Mouse (Mus musculus): ENCODE measurements around the gene Mtmr12.

- TF ChIP-seq HCFC1 (IDR thresholded peaks at IDR 0.05; ENCODE audit: borderline replicate concordance, insufficient read depth, low read length): no peak
- TF ChIP-seq ZC3H11A (IDR thresholded peaks at IDR 0.05; ENCODE audit: borderline replicate concordance, low read depth, low read length): no peak
- no peak for TF ChIP-seq MAFK (IDR thresholded peaks at IDR 0.05; ENCODE audit: insufficient read depth, low read depth, low read length)
Measured at GRCm38 (mm10) chr15:12243792-12244191, 39.0 kb downstream of the Mtmr12 start.

All from ES-E14 (cell line).